Mouse (Mus musculus): ENCODE data around the gene Srr. TPM values are rescaled to one million over a fixed set of nuclear protein-coding genes. Genes with fewer than 3 reads are reported as not detected.

Gene Srr
- polyA plus RNA-seq, 1 experiment from 2014 or later: 11.9 TPM

DNA sequence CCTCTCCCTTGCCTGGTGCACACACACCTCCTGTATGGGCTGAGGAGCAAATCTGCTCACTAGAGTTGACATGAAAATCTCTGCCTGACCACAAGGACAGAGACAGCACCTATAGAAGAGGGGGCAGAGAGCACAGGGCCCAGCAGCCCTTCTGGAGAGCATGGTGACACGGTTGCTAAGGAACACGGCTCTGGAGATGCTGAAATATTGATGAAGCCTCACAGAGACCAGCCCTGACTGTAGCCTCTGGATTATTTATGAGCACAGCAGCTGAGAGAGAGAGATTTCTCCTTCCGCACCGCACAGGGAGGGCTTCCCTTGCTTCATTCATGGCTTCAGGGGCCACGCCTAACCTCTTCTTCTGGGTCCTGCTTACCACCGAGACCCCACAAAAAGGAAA is 56.1 kb downstream of the Srr start:
- H3K9me3 ChIP-seq (ENCODE audit: low read length): no peaks in the 10 kb centered on the region
- H3K36me3 ChIP-seq (ENCODE audit: insufficient read depth, low read length): no peaks in the 10 kb centered on the region
- DNase-seq (ENCODE audit: low spot score) (no peak), ATAC-seq (no peak)
- no peaks in the 10 kb centered on the region for H3K27me3 ChIP-seq (replicated peaks; ENCODE audit: insufficient read depth, low read length)
- H3K9ac ChIP-seq (replicated peaks; ENCODE audit: low read depth): no peak overlapping the region
- TF ChIP-seq CTCF (IDR thresholded peaks at IDR 0.05) (no peak), EP300 (IDR thresholded peaks at IDR 0.05) (no peak)
- H3K4me2 ChIP-seq (replicated peaks; ENCODE audit: low read depth, low read length): no peak overlapping the region
- H3K4me1 ChIP-seq (ENCODE audit: insufficient read depth, low read depth, low read length): no peaks in the 10 kb centered on the region; the same call in none of the 2 replicates
- no peak overlapping the region for H3K4me3 ChIP-seq (ENCODE audit: low read depth, low read length)
- no peak overlapping the region for H3K27ac ChIP-seq (ENCODE audit: low read length)
- 81% methylated on average over 6 of the region's 6 CpGs for WGBS

DNA sequence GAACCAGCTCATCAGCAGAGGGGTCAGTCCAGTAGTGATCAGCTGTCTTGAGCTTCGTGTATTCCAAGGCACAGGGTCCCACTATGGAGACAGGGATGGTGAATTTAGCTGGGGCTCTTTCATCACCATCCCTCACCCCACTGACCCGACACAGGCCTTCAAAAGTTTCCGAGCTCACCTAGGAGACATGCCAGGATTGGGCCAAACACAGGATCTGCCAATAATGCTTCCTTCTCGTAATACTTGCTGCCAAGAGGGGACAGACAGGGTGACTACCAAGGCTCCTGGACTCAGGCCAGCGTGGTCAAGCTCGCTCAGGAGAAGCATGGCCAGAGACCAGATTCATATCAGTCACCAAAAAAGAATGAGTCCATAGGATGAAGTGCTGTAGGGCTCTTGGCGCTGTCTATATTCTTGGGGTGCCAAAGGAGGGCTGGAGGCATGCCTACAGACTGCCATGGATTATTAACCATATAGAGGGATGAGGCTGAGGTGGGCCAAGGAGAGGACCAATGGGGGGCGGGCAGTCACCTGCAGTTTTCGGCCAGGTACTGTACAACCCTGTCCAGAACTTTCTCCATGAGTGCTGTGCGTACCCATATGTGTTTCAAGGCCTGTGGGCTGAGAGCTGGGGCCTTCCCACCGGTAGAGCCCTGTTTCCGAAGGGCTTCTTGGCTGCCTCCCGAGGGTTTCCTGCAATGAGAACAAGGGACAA is 57.5 kb downstream of the Srr start:
- WGBS: 87% methylated on average over 13 of the region's 13 CpGs
- DNase-seq (ENCODE audit: low spot score) (no peak), ATAC-seq (no peak)

DNA sequence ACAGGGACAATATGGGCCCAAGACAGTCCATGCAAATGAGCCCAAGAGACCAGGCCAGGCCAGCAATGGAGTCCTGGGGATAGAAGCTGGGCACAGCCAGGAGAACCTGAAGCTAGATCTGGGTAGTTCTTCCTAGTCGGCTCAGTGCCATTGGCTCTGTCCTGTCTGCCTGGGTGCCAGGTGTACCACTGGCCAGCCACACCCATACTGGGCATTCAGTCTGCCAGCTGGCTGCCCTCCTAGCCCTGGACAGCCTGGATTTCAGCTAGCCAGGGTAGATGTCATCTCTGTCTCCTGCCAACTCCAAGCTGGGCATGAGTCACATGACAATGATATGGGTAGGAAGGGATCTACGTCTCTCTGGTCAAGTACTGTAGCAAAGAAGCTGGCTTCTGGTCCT is 58.6 kb downstream of the Srr start:
- H3K4me3 ChIP-seq (ENCODE audit: low read depth, low read length): no peak overlapping the region
- H3K4me2 ChIP-seq (replicated peaks; ENCODE audit: low read depth, low read length): no peak overlapping the region
- H3K27me3 ChIP-seq (replicated peaks; ENCODE audit: insufficient read depth, low read length): no peaks in the 10 kb centered on the region
- no peak overlapping the region for H3K27ac ChIP-seq (ENCODE audit: low read length)
- no peaks in the 10 kb centered on the region; the same call in none of the 2 replicates for H3K4me1 ChIP-seq (ENCODE audit: insufficient read depth, low read depth, low read length)
- H3K9ac ChIP-seq (replicated peaks; ENCODE audit: low read depth): no peak overlapping the region
- H3K9me3 ChIP-seq (ENCODE audit: low read length): no peaks in the 10 kb centered on the region
- ATAC-seq (no peak), DNase-seq (ENCODE audit: low spot score) (no peak)
- WGBS: 88% methylated on average over 2 of the region's 2 CpGs
- no peaks in the 10 kb centered on the region for H3K36me3 ChIP-seq (ENCODE audit: insufficient read depth, low read length)
- TF ChIP-seq EP300 (IDR thresholded peaks at IDR 0.05): no peak
- no peak for TF ChIP-seq CTCF (IDR thresholded peaks at IDR 0.05)

More for the DNA sequence above, 57.5 kb downstream of the Srr start:
- Histone ChIP-seq H3K27me3 (replicated peaks; ENCODE audit: insufficient read depth, low read length) (no peaks in the 10 kb centered on the region), H3K36me3 (ENCODE audit: insufficient read depth, low read length) (no peaks in the 10 kb centered on the region), H3K9ac (replicated peaks; ENCODE audit: low read depth) (no peak overlapping the region), H3K4me2 (replicated peaks; ENCODE audit: low read depth, low read length) (no peak overlapping the region), H3K4me3 (ENCODE audit: low read depth, low read length) (no peak overlapping the region), H3K4me1 (ENCODE audit: insufficient read depth, low read depth, low read length) (no peaks in the 10 kb centered on the region; the same call in none of the 2 replicates), H3K9me3 (ENCODE audit: low read length) (no peaks in the 10 kb centered on the region), H3K27ac (ENCODE audit: low read length) (no peak overlapping the region)
- no peak for TF ChIP-seq CTCF (IDR thresholded peaks at IDR 0.05)
- no peak for TF ChIP-seq EP300 (IDR thresholded peaks at IDR 0.05)

DNA sequence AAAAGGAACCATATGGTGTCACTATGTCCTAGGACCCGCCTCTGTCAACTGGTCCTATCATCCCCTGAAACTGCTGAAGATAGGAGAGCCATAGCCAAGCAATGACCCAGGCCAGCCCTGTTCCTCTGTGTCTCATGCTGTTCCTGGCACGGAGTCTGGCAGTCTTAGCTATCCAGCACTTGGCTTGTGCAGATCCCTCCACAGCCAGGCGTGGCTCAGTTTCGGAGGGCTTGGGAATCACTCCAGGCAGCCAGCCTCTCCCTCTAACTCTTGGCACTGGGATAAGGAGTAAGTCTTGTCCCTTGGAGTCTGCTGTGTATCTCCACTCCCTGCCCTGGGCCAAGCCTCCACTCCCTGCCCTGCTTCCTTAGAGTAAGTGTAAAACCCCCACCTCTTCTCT is 59.1 kb downstream of the Srr start:
- Histone ChIP-seq H3K4me1 (ENCODE audit: insufficient read depth, low read depth, low read length) (no peaks in the 10 kb centered on the region; the same call in none of the 2 replicates), H3K4me2 (replicated peaks; ENCODE audit: low read depth, low read length) (no peak overlapping the region), H3K9ac (replicated peaks; ENCODE audit: low read depth) (no peak overlapping the region), H3K9me3 (ENCODE audit: low read length) (no peaks in the 10 kb centered on the region), H3K4me3 (ENCODE audit: low read depth, low read length) (no peak overlapping the region), H3K27me3 (replicated peaks; ENCODE audit: insufficient read depth, low read length) (no peaks in the 10 kb centered on the region), H3K36me3 (ENCODE audit: insufficient read depth, low read length) (no peaks in the 10 kb centered on the region), H3K27ac (ENCODE audit: low read length) (no peak overlapping the region)
- DNase-seq (ENCODE audit: low spot score) (peak; percentile 69), ATAC-seq (peak; percentile 59)
- TF ChIP-seq CTCF (IDR thresholded peaks at IDR 0.05): no peak
- no peak for TF ChIP-seq EP300 (IDR thresholded peaks at IDR 0.05)
- 50% methylated on average over 4 of the region's 4 CpGs for WGBS

DNA sequence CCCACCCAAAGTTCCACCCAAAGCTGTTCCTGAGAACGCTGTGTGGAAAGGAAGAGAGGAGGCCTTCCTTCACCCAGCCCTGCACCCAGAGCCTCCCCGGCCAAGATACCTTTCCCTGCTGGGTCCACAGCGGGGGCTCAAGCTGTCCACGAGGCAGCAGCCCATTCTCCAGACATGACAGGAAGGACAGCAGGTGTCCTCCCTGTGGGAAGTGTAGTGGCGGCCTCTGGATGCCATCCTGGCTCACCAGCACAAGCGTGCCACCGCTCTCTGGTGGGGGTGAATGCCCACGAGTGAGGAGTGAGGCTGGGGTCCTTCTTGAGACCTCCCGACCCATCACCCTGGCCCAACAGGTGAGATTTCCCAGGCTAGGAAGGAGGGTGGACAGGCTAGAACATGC is 60.5 kb downstream of the Srr start:
- Histone ChIP-seq H3K36me3 (ENCODE audit: insufficient read depth, low read length) (no peaks in the 10 kb centered on the region), H3K4me1 (ENCODE audit: insufficient read depth, low read depth, low read length) (no peaks in the 10 kb centered on the region), H3K4me2 (replicated peaks; ENCODE audit: low read depth, low read length) (no peak overlapping the region), H3K9me3 (ENCODE audit: low read length) (no peaks in the 10 kb centered on the region), H3K9ac (replicated peaks; ENCODE audit: low read depth) (no peak overlapping the region), H3K27me3 (replicated peaks; ENCODE audit: insufficient read depth, low read length) (no peaks in the 10 kb centered on the region), H3K4me3 (ENCODE audit: low read depth, low read length) (no peak overlapping the region), H3K27ac (ENCODE audit: low read length) (no peak overlapping the region)
- TF ChIP-seq CTCF (IDR thresholded peaks at IDR 0.05) (no peak), EP300 (IDR thresholded peaks at IDR 0.05) (no peak)
- ATAC-seq (no peak), DNase-seq (ENCODE audit: low spot score) (no peak)
- WGBS: 83% methylated on average over 9 of the region's 9 CpGs

DNA sequence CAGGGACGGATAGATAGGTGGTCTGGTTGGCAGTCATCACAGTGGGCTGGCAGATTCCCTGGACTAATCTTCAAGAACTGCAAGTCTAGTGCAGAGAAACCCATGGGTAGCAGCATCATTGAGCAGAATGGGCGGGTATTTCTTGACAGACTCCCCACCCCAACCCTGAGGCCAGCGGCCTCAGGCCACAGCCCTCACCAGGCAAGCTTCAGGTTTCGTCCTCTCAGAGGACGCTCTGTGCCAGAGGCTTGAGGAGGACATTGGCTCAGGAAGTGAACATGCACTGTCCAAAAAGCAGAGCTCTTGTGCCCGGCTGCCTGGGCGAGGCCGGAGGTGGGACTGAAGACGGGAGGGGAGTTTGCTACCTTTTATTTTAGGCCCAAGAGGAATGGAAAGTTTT is 61.3 kb downstream of the Srr start:
- 70% methylated on average over 9 of the region's 9 CpGs for WGBS
- TF ChIP-seq CTCF (IDR thresholded peaks at IDR 0.05): no peak
- no peak for TF ChIP-seq EP300 (IDR thresholded peaks at IDR 0.05)
- Histone ChIP-seq H3K9me3 (ENCODE audit: low read length) (no peaks in the 10 kb centered on the region), H3K36me3 (ENCODE audit: insufficient read depth, low read length) (no peaks in the 10 kb centered on the region), H3K4me1 (ENCODE audit: insufficient read depth, low read depth, low read length) (no peaks in the 10 kb centered on the region), H3K9ac (replicated peaks; ENCODE audit: low read depth) (no peak overlapping the region), H3K4me2 (replicated peaks; ENCODE audit: low read depth, low read length) (no peak overlapping the region), H3K4me3 (ENCODE audit: low read depth, low read length) (no peak overlapping the region), H3K27me3 (replicated peaks; ENCODE audit: insufficient read depth, low read length) (no peaks in the 10 kb centered on the region), H3K27ac (ENCODE audit: low read length) (no peak overlapping the region)
- ATAC-seq (no peak), DNase-seq (ENCODE audit: low spot score) (no peak)

All from lung, postnatal 0 days (tissue).